Mouse (Mus musculus): ENCODE data around the gene Clnk. TPM values are rescaled to one million over a fixed set of nuclear protein-coding genes. Genes with fewer than 3 reads are reported as not detected.
A peak's percentile ranks its signal among the peaks of the same experiment; 100 is the strongest.

Clnk gene
- total RNA-seq (2021) (not detected), polyA plus RNA-seq (2012; rRNA removed) (0.08 TPM in 1 of 2 replicates, not detected in the other)
- long read RNA-seq = 0 reads

GRCm38 (mm10) chr5:38876622-38877021, at the start of gene Clnk:
Gene Clnk, minus strand, starts transcription at chr5:38876812.
- no peak within 1 kb of the TSS for H3K4me3 ChIP-seq
- H3K79me2 ChIP-seq (replicated peaks; ENCODE audit: control insufficient read depth, insufficient read depth, low read length) = no peaks in the 10 kb centered on the region
- H3K4me1 ChIP-seq (ENCODE audit: control insufficient read depth, insufficient read depth, low read length) = no peaks in the 10 kb centered on the region
- H3K36me3 ChIP-seq (ENCODE audit: control insufficient read depth, insufficient read depth, low read length) = no peaks in the 10 kb centered on the region
- DNase-seq = no peak
- no peak within 1 kb of the TSS for H3K9ac ChIP-seq (ENCODE audit: low read depth, low read length)
- intact Hi-C loops (cut with DNase I) = no loop called here
- no peak for TF ChIP-seq CTCF (IDR thresholded peaks at IDR 0.05)
- 78% methylated on average over 11 of the region's 11 CpGs for WGBS
- no peaks in the 10 kb centered on the region for H3K27me3 ChIP-seq (ENCODE audit: control insufficient read depth, insufficient read depth, low read length)
- H3K27ac ChIP-seq = no peak within 1 kb of the TSS

GRCm38 (mm10) chr5:38905271-38905670, 28.7 kb upstream of the Clnk start:
- Histone ChIP-seq H3K9ac (ENCODE audit: low read depth, low read length) (no peak overlapping the region), H3K27me3 (ENCODE audit: control insufficient read depth, insufficient read depth, low read length) (no peaks in the 10 kb centered on the region), H3K36me3 (ENCODE audit: control insufficient read depth, insufficient read depth, low read length) (no peaks in the 10 kb centered on the region), H3K27ac (no peak overlapping the region), H3K4me3 (no peak overlapping the region), H3K79me2 (replicated peaks; ENCODE audit: control insufficient read depth, insufficient read depth, low read length) (no peaks in the 10 kb centered on the region), H3K4me1 (ENCODE audit: control insufficient read depth, insufficient read depth, low read length) (peaks cover 2% of the 10 kb centered on the region; the same call in 1 of the 2 replicates)
- intact Hi-C loops (cut with DNase I) = no loop called here
- no peak for DNase-seq
- TF ChIP-seq POLR2A (IDR thresholded peaks at IDR 0.05; ENCODE audit: insufficient read depth, low read depth, low read length) (no peak), EP300 (IDR thresholded peaks at IDR 0.05; ENCODE audit: insufficient read depth, low read depth, low read length) (no peak), CTCF (IDR thresholded peaks at IDR 0.05) (no peak)
- 59% methylated on average over 3 of the region's 3 CpGs for WGBS

GRCm38 (mm10) chr5:38904528-38905044, 28.0 kb upstream of the Clnk start:
- DNase-seq = no peak
- WGBS = 76% methylated on average over 3 of the region's 3 CpGs
- H3K36me3 ChIP-seq (ENCODE audit: control insufficient read depth, insufficient read depth, low read length) = no peaks in the 10 kb centered on the region
- intact Hi-C loops (cut with DNase I) = loop anchor here (5.0 kb wide), 1 partner anchor 223 kb away; no protein-coding TSS in a partner anchor
- no peak for TF ChIP-seq POLR2A (IDR thresholded peaks at IDR 0.05; ENCODE audit: insufficient read depth, low read depth, low read length)
- TF ChIP-seq CTCF (IDR thresholded peaks at IDR 0.05) = no peak
- no peak for TF ChIP-seq EP300 (IDR thresholded peaks at IDR 0.05; ENCODE audit: insufficient read depth, low read depth, low read length)
- H3K9ac ChIP-seq (ENCODE audit: low read depth, low read length) = no peak overlapping the region
- no peak overlapping the region for H3K4me3 ChIP-seq
- H3K27ac ChIP-seq = no peak overlapping the region
- H3K27me3 ChIP-seq (ENCODE audit: control insufficient read depth, insufficient read depth, low read length) = no peaks in the 10 kb centered on the region
- H3K79me2 ChIP-seq (replicated peaks; ENCODE audit: control insufficient read depth, insufficient read depth, low read length) = no peaks in the 10 kb centered on the region
- H3K4me1 ChIP-seq (ENCODE audit: control insufficient read depth, insufficient read depth, low read length) = peaks cover 2% of the 10 kb centered on the region; the same call in 1 of the 2 replicates

GRCm38 (mm10) chr5:38902889-38903288, 26.3 kb upstream of the Clnk start:
- no peak overlapping the region; the same call in none of the 2 replicates for H3K27ac ChIP-seq
- no peak overlapping the region for H3K9ac ChIP-seq (ENCODE audit: low read depth, low read length)
- peaks cover 3% of the 10 kb centered on the region; the same call in 1 of the 2 replicates for H3K4me1 ChIP-seq (ENCODE audit: control insufficient read depth, insufficient read depth, low read length)
- DNase-seq = peak; percentile 48 to 63
- 51% methylated on average over 3 of the region's 3 CpGs for WGBS
- no peaks in the 10 kb centered on the region for H3K36me3 ChIP-seq (ENCODE audit: control insufficient read depth, insufficient read depth, low read length)
- no peaks in the 10 kb centered on the region for H3K27me3 ChIP-seq (ENCODE audit: control insufficient read depth, insufficient read depth, low read length)
- TF ChIP-seq CTCF (IDR thresholded peaks at IDR 0.05) = no peak
- 0 out of 2 replicates have a peak, but pooled peaks have one; percentile 9 for TF ChIP-seq EP300 (IDR thresholded peaks at IDR 0.05; ENCODE audit: insufficient read depth, low read depth, low read length)
- no peak for TF ChIP-seq POLR2A (IDR thresholded peaks at IDR 0.05; ENCODE audit: insufficient read depth, low read depth, low read length)
- H3K79me2 ChIP-seq (replicated peaks; ENCODE audit: control insufficient read depth, insufficient read depth, low read length) = no peaks in the 10 kb centered on the region
- intact Hi-C loops (cut with DNase I) = loop anchor here (5.0 kb wide), 1 partner anchor 224 kb away; no protein-coding TSS in a partner anchor
- H3K4me3 ChIP-seq = no peak overlapping the region

GRCm38 (mm10) chr5:38899051-38899450, 22.4 kb upstream of the Clnk start:
- peaks cover 3% of the 10 kb centered on the region; the same call in 1 of the 2 replicates for H3K4me1 ChIP-seq (ENCODE audit: control insufficient read depth, insufficient read depth, low read length)
- WGBS = 51% methylated on average over 2 of the region's 2 CpGs
- no peak overlapping the region for H3K9ac ChIP-seq (ENCODE audit: low read depth, low read length)
- no peak overlapping the region for H3K4me3 ChIP-seq
- no peaks in the 10 kb centered on the region for H3K36me3 ChIP-seq (ENCODE audit: control insufficient read depth, insufficient read depth, low read length)
- peak overlapping the region; percentile 44 for H3K27ac ChIP-seq
- H3K79me2 ChIP-seq (replicated peaks; ENCODE audit: control insufficient read depth, insufficient read depth, low read length) = no peaks in the 10 kb centered on the region
- intact Hi-C loops (cut with DNase I) = no loop called here
- H3K27me3 ChIP-seq (ENCODE audit: control insufficient read depth, insufficient read depth, low read length) = no peaks in the 10 kb centered on the region
- TF ChIP-seq EP300 (IDR thresholded peaks at IDR 0.05; ENCODE audit: insufficient read depth, low read depth, low read length) (no peak), CTCF (IDR thresholded peaks at IDR 0.05) (no peak), POLR2A (IDR thresholded peaks at IDR 0.05; ENCODE audit: insufficient read depth, low read depth, low read length) (no peak)
- DNase-seq = peak; percentile 45 to 48

- H3K9ac ChIP-seq (ENCODE audit: low read depth, low read length) = no peak overlapping the region
- intact Hi-C loops (cut with DNase I) = no loop called here
- no peaks in the 10 kb centered on the region for H3K79me2 ChIP-seq (replicated peaks; ENCODE audit: control insufficient read depth, insufficient read depth, low read length)
- H3K27ac ChIP-seq = no peak overlapping the region
- H3K36me3 ChIP-seq (ENCODE audit: control insufficient read depth, insufficient read depth, low read length) = no peaks in the 10 kb centered on the region
- DNase-seq = no peak
- no peaks in the 10 kb centered on the region for H3K4me1 ChIP-seq (ENCODE audit: control insufficient read depth, insufficient read depth, low read length)
- WGBS = 88% methylated on average over 1 of the region's 1 CpGs
- H3K27me3 ChIP-seq (ENCODE audit: control insufficient read depth, insufficient read depth, low read length) = no peaks in the 10 kb centered on the region
- H3K4me3 ChIP-seq = no peak overlapping the region
- TF ChIP-seq EP300 (IDR thresholded peaks at IDR 0.05; ENCODE audit: insufficient read depth, low read depth, low read length) (no peak), POLR2A (IDR thresholded peaks at IDR 0.05; ENCODE audit: insufficient read depth, low read depth, low read length) (no peak), CTCF (IDR thresholded peaks at IDR 0.05) (no peak)
Observed at GRCm38 (mm10) chr5:38888646-38889045, 12.0 kb upstream of the Clnk start.

Measured in heart, adult 2 months (tissue).